Mouse (Mus musculus): ENCODE measurements at regions not wholly inside any gene's neighbourhood (a gene's known extent, or its start where the extent isn't known, plus 50 kb on each side); places are given as distances from the start of the nearest gene placed in this dataset.

DNA sequence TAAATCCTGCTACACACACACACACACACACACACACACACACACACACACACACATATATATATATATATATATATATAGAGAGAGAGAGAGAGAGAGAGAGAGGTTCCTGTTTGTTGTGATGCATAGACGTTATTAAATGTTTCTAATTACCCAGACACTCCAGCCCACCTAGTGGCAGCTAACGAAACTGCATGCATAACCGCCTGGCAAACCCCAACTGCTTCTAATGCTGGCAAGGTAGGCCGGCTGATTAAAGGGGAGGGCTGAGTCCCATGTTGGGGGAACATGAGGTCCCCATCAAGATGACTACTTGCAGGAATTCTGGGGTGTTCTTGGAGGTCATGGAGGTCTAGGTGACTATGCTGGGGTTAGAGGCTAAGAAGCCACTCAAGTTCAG is 174.1 kb upstream of the Csf3r start:
- TF ChIP-seq GATA1 (IDR thresholded peaks at IDR 0.05; ENCODE audit: borderline replicate concordance, low read length) (no peak), FLI1 (IDR thresholded peaks at IDR 0.05; ENCODE audit: low read length) (no peak)

Measured in megakaryocyte, embryonic 14.5 days (primary cell).